Mouse (Mus musculus) kidney, postnatal 4 days (tissue): ENCODE measurements around the gene Hspb8.
"Not testable (repeated sequence)": the region's sequence is repeated elsewhere in the genome, so short reads cannot be mapped to it uniquely, and the experiment has no call there.

Experiments used
- DNase-seq, 2 experiments: peaks; one replicate each; pipeline ENCODE4 v3.0.0; 2021; ENCODE audit warnings: mixed read lengths in 2 of 2

Hspb8 gene

GRCm38 (mm10) chr5:116389321-116389720 lies 33.3 kb downstream of the Hspb8 start:
- DNase-seq: no peak

- no peak for DNase-seq
Observed at GRCm38 (mm10) chr5:116387302-116387935, 35.2 kb downstream of the Hspb8 start.

- peak; percentile 77 to 78 for DNase-seq
Observed at GRCm38 (mm10) chr5:116386020-116386419, 36.6 kb downstream of the Hspb8 start.

GRCm38 (mm10) chr5:116382646-116383045 lies 40.0 kb downstream of the Hspb8 start:
- not testable (repeated sequence) for DNase-seq

GRCm38 (mm10) chr5:116381726-116382125 lies 40.9 kb downstream of the Hspb8 start:
- peak in 1 of 2 experiments; percentile 11 for DNase-seq

GRCm38 (mm10) chr5:116381217-116381616 lies 41.4 kb downstream of the Hspb8 start:
- DNase-seq: peak in 1 of 2 experiments; percentile 9

GRCm38 (mm10) chr5:116380384-116380783 lies 42.3 kb downstream of the Hspb8 start:
- no peak for DNase-seq

GRCm38 (mm10) chr5:116378872-116379271 lies 43.8 kb downstream of the Hspb8 start:
- DNase-seq: no peak

GRCm38 (mm10) chr5:116367923-116368322 lies 54.7 kb downstream of the Hspb8 start:
- DNase-seq: no peak

GRCm38 (mm10) chr5:116366889-116367682 lies 55.6 kb downstream of the Hspb8 start:
- DNase-seq: no peak

GRCm38 (mm10) chr5:116361342-116361741 lies 61.3 kb downstream of the Hspb8 start:
- no peak for DNase-seq

GRCm38 (mm10) chr5:116360751-116361150 lies 61.9 kb downstream of the Hspb8 start:
- DNase-seq: no peak
